Mouse (Mus musculus) neural tube, embryonic 14.5 days (tissue): ENCODE measurements around the gene Gpr152. TPM values are rescaled to one million over a fixed set of nuclear protein-coding genes. Genes with fewer than 3 reads are reported as not detected.

Experiments used
- ATAC-seq: fragments of 200-750 bp; cut with Nextera tagmentation; 2 replicates; pipeline ENCODE4 v1.8.0; 2017; ENCODE audit warnings: low read depth, mild to moderate bottlenecking, moderate TSS enrichment, moderate library complexity
- H3K27ac ChIP-seq: fragments of 300-500 bp; sonication (generic); 2 replicates; pipeline ENCODE4 v1.5.1; 2014; ENCODE audit warnings: low read depth, mild to moderate bottlenecking, control low read depth, low read length, moderate library complexity, mixed read lengths
- H3K27me3 ChIP-seq: fragments of 300-500 bp; sonication (generic); 2 replicates; pipeline ENCODE4 v1.6.1; 2014; ENCODE audit warnings: low read length; ENCODE audit not compliant: control insufficient read depth, insufficient read depth
- H3K36me3 ChIP-seq: fragments of 300-500 bp; sonication (generic); 2 replicates; pipeline ENCODE4 v1.6.1; 2014; ENCODE audit warnings: low read length, mixed read lengths; ENCODE audit not compliant: control insufficient read depth, insufficient read depth
- H3K4me1 ChIP-seq: fragments of 300-500 bp; sonication (generic); 2 replicates; pipeline ENCODE4 v1.6.1; 2014; ENCODE audit warnings: low read length; ENCODE audit not compliant: control insufficient read depth, insufficient read depth
- H3K4me2 ChIP-seq: fragments of 300-500 bp; sonication (generic); 2 replicates; pipeline ENCODE4 v1.6.1; 2014; ENCODE audit warnings: mild to moderate bottlenecking, low read depth, low read length, control low read depth
- H3K4me3 ChIP-seq: fragments of 300-500 bp; sonication (generic); 2 replicates; pipeline ENCODE4 v1.5.1; 2014; ENCODE audit warnings: low read depth, low read length, control low read depth, mixed read lengths
- H3K9ac ChIP-seq: fragments of 300-500 bp; sonication (generic); replicated peaks from 2 replicates; pipeline ENCODE4 v1.6.1; 2014; ENCODE audit warnings: low read depth, mild to moderate bottlenecking, control low read depth, low read length, mixed read lengths
- H3K9me3 ChIP-seq: fragments of 300-500 bp; sonication (generic); 2 replicates; pipeline ENCODE4 v1.6.1; 2016; ENCODE audit warnings: low read length; ENCODE audit not compliant: control insufficient read depth
- WGBS: fragments of 180-500 bp; shearing (Covaris S2); extraction: QIAGEN DNeasy Blood & Tissue Kit; methylation state at CpG from one replicate; pipeline ENCODE4 v1.1.7; 2014; 5-methylcytosine and 5-hydroxymethylcytosine counted together
- polyA plus RNA-seq: library from polyadenylated mRNA; unstranded; fragments of >200 nt; fragmentation: Nextera tagmentation; extraction: Ambion mirVana; gene quantifications from 2 replicates; pipeline ENCODE4 v1.2.1, GENCODE M21; 2014

The Gpr152 gene
- polyA plus RNA-seq, 1 experiment from 2014 or later = not detected

- H3K27ac ChIP-seq = no peak overlapping the region
- no peak for ATAC-seq
- no peak overlapping the region for H3K4me2 ChIP-seq
- peaks cover 26% of the 10 kb centered on the region for H3K36me3 ChIP-seq
- WGBS = 77% methylated on average over 12 of the region's 12 CpGs
- no peaks in the 10 kb centered on the region for H3K9me3 ChIP-seq
- no peaks in the 10 kb centered on the region for H3K27me3 ChIP-seq
- peaks cover 10% of the 10 kb centered on the region for H3K4me1 ChIP-seq
- no peak overlapping the region for H3K4me3 ChIP-seq
- H3K9ac ChIP-seq = no peak overlapping the region
These were observed 55.4 kb downstream of the Gpr152 start for GRCm38 (mm10) chr19:4194776-4195650.

Other genes starting within 250 kb of the Gpr152 start
- 8.6 and 16.7 TPM in 2 replicates for gene Tcirg1, start 232.7 kb upstream of the Gpr152 start, polyA plus RNA-seq
- 316 and 358 TPM in 2 replicates for gene Ndufs8, start 227.0 kb upstream of the Gpr152 start, polyA plus RNA-seq
- gene Aldh3b1, start 210.0 kb upstream of the Gpr152 start, polyA plus RNA-seq = 2.1 and 3.1 TPM in 2 replicates
- 4.6 and 8.9 TPM in 2 replicates for gene Unc93b1, start 204.6 kb upstream of the Gpr152 start, polyA plus RNA-seq
- gene Aldh3b3, start 181.1 kb upstream of the Gpr152 start, polyA plus RNA-seq = not detected in 2 replicates
- 0.15 and 0.40 TPM in 2 replicates for gene Aldh3b2, start 167.5 kb upstream of the Gpr152 start, polyA plus RNA-seq
- gene Acy3, start 153.2 kb upstream of the Gpr152 start, polyA plus RNA-seq = 1.6 and 3.0 TPM in 2 replicates
- gene Tbx10, start 147.0 kb upstream of the Gpr152 start, polyA plus RNA-seq = not detected in 2 replicates
- 29.4 and 33.7 TPM in 2 replicates for gene Nudt8, start 139.2 kb upstream of the Gpr152 start, polyA plus RNA-seq
- 3.8 and 4.9 TPM in 2 replicates for gene Gm49405, start 139.2 kb upstream of the Gpr152 start, polyA plus RNA-seq
- gene Doc2g, start 136.5 kb upstream of the Gpr152 start, polyA plus RNA-seq = 6.2 and 6.5 TPM in 2 replicates
- 241 and 262 TPM in 2 replicates for gene Ndufv1, start 127.0 kb upstream of the Gpr152 start, polyA plus RNA-seq
- gene Gstp1, start 101.8 kb upstream of the Gpr152 start, polyA plus RNA-seq = 437 and 484 TPM in 2 replicates
- 2.4 TPM in 1 of 2 replicates, not detected in the other for gene Gstp2, start 93.8 kb upstream of the Gpr152 start, polyA plus RNA-seq
- not detected in 2 replicates for gene Gstp3, start 80.2 kb upstream of the Gpr152 start, polyA plus RNA-seq
- gene Cabp2, start 58.2 kb upstream of the Gpr152 start, polyA plus RNA-seq = not detected in 2 replicates
- 78.3 and 81.1 TPM in 2 replicates for gene Cdk2ap2, start 42.6 kb upstream of the Gpr152 start, polyA plus RNA-seq
- 65.1 and 76.5 TPM in 2 replicates for gene Pitpnm1, start 39.8 kb upstream of the Gpr152 start, polyA plus RNA-seq
- 98.8 and 110 TPM in 2 replicates for gene Aip, start 13.9 kb upstream of the Gpr152 start, polyA plus RNA-seq
- 0.13 and 0.31 TPM in 2 replicates for gene Cabp4, start 4.2 kb downstream of the Gpr152 start, polyA plus RNA-seq
- gene Coro1b, start 8.8 kb downstream of the Gpr152 start, polyA plus RNA-seq = 86.9 and 105 TPM in 2 replicates
- gene Ptprcap, start 13.8 kb downstream of the Gpr152 start, polyA plus RNA-seq = 0.51 and 1.0 TPM in 2 replicates
- gene Rps6kb2, start 23.6 kb downstream of the Gpr152 start, polyA plus RNA-seq = 40.9 and 45.1 TPM in 2 replicates
- gene Carns1, start 35.7 kb downstream of the Gpr152 start, polyA plus RNA-seq = 3.0 and 6.1 TPM in 2 replicates
- 0.79 and 1.1 TPM in 2 replicates for gene Tbc1d10c, start 51.5 kb downstream of the Gpr152 start, polyA plus RNA-seq
- 574 and 606 TPM in 2 replicates for gene Ppp1ca, start 52.3 kb downstream of the Gpr152 start, polyA plus RNA-seq
- 23.0 and 23.7 TPM in 2 replicates for gene Rad9a, start 61.9 kb downstream of the Gpr152 start, polyA plus RNA-seq
- 0.78 and 1.5 TPM in 2 replicates for gene Clcf1, start 74.5 kb downstream of the Gpr152 start, polyA plus RNA-seq
- gene AC109138.7, start 74.6 kb downstream of the Gpr152 start, polyA plus RNA-seq = not detected in 2 replicates
- gene Pold4, start 92.1 kb downstream of the Gpr152 start, polyA plus RNA-seq = 21.1 and 22.6 TPM in 2 replicates
- gene Ssh3, start 129.4 kb downstream of the Gpr152 start, polyA plus RNA-seq = 12.2 and 14.0 TPM in 2 replicates
- 50.7 and 62.9 TPM in 2 replicates for gene Ankrd13d, start 143.3 kb downstream of the Gpr152 start, polyA plus RNA-seq
- 33.0 and 34.3 TPM in 2 replicates for gene Grk2, start 166.4 kb downstream of the Gpr152 start, polyA plus RNA-seq